Mouse (Mus musculus) CH12.LX (cell line): Measurements from ENCODE around the gene Otos. TPM values are rescaled to one million over a fixed set of nuclear protein-coding genes. Genes with fewer than 3 reads are reported as not detected.

Experiments
- DNase-seq: peaks from one replicate; pipeline ENCODE4 v3.0.0-alpha.2; 2013; ENCODE audit errors: extremely low read depth
- H3K27ac ChIP-seq: 2 replicates; pipeline ENCODE4 v1.5.1; 2012; ENCODE audit warnings: low read depth, mild to moderate bottlenecking, control low read depth, moderate library complexity; ENCODE audit not compliant: insufficient read depth
- H3K27me3 ChIP-seq: replicated peaks from 2 replicates; pipeline ENCODE3; 2012; ENCODE audit warnings: inconsistent platforms
- H3K36me3 ChIP-seq, 2 experiments: replicated peaks in 1 of 2; 2 replicates each; pipeline versions ENCODE3 to v1.6.1; 2012; ENCODE audit warnings: inconsistent platforms in 1 of 2, low read length in 1 of 2, mild to moderate bottlenecking in 1 of 2, mixed read lengths in 1 of 2, moderate library complexity in 1 of 2; ENCODE audit not compliant: control insufficient read depth in 1 of 2, insufficient read depth in 1 of 2
- H3K4me1 ChIP-seq, 2 experiments: 2 replicates each; pipeline ENCODE4 v1.6.1; 2012; ENCODE audit warnings: inconsistent platforms in 1 of 2, moderate library complexity in 1 of 2; ENCODE audit not compliant: insufficient read depth in 2 of 2, control insufficient read depth in 1 of 2
- H3K4me2 ChIP-seq: 2 replicates; pipeline ENCODE4 v1.6.1; 2012; ENCODE audit warnings: low read depth, mild to moderate bottlenecking, control low read depth; ENCODE audit not compliant: poor library complexity, insufficient read depth, severe bottlenecking
- H3K4me3 ChIP-seq, 3 experiments: fragments of 150-350 bp in 1 of 3; sonication (generic) in 1 of 3; replicated peaks in 1 of 3; 2 replicates each; pipeline versions ENCODE3 to v1.5.1; 2011 to 2012; ENCODE audit warnings: low read depth in 2 of 3, low read length in 2 of 3, mild to moderate bottlenecking in 2 of 3, moderate library complexity in 2 of 3, control low read depth in 1 of 3, improper control_type of control experiment in 1 of 3, inconsistent platforms in 1 of 3, mixed read lengths in 1 of 3; ENCODE audit not compliant: poor library complexity in 1 of 3
- H3K79me2 ChIP-seq: replicated peaks from 2 replicates; pipeline ENCODE4 v1.6.1; 2012; ENCODE audit warnings: mild to moderate bottlenecking, moderate library complexity; ENCODE audit not compliant: control insufficient read depth, poor library complexity, insufficient read depth, severe bottlenecking; ENCODE audit errors: extremely low read depth
- H3K9ac ChIP-seq: 2 replicates; pipeline ENCODE4 v1.6.1; 2012; ENCODE audit warnings: low read depth, mild to moderate bottlenecking, control low read depth, moderate library complexity; ENCODE audit not compliant: insufficient read depth
- H3K9me3 ChIP-seq: replicated peaks from 2 replicates; pipeline ENCODE3; 2012; ENCODE audit warnings: low read length, inconsistent platforms, mixed read lengths
- E2F4 ChIP-seq: IDR thresholded peaks from 2 replicates; pipeline ENCODE4 v1.6.1; 2011; ENCODE audit warnings: low read depth, low read length, improper control_type of control experiment; ENCODE audit not compliant: insufficient replicate concordance
- ETS1 ChIP-seq: conservative IDR thresholded peaks from 2 replicates; pipeline ENCODE4 v1.6.1; 2012; ENCODE audit warnings: low read depth, mild to moderate bottlenecking, inconsistent platforms, low read length, improper control_type of control experiment, moderate library complexity
- IRF4 ChIP-seq: IDR thresholded peaks from 2 replicates; pipeline ENCODE4 v1.6.1; 2014; ENCODE audit warnings: low read depth, mild to moderate bottlenecking, inconsistent platforms, low read length, improper control_type of control experiment
- JUND ChIP-seq: conservative IDR thresholded peaks from 2 replicates; pipeline ENCODE4 v1.6.1; 2011; ENCODE audit warnings: low read depth, low read length, improper control_type of control experiment
- MEF2A ChIP-seq: IDR thresholded peaks from 2 replicates; pipeline ENCODE4 v1.6.1; 2014; ENCODE audit warnings: low read depth, mild to moderate bottlenecking, inconsistent platforms, low read length, improper control_type of control experiment, borderline replicate concordance
- MXI1 ChIP-seq: IDR thresholded peaks from 2 replicates; pipeline ENCODE4 v1.6.1; 2011; ENCODE audit warnings: mild to moderate bottlenecking, low read depth, low read length, improper control_type of control experiment
- MYC ChIP-seq: IDR thresholded peaks from 2 replicates; pipeline ENCODE4 v1.6.1; 2011; ENCODE audit warnings: low read depth, mild to moderate bottlenecking, improper control_type of control experiment, low read length
- NELFE ChIP-seq: IDR thresholded peaks from 2 replicates; pipeline ENCODE4 v1.6.1; 2011; ENCODE audit warnings: low read depth, low read length, improper control_type of control experiment
- NRF1 ChIP-seq: IDR thresholded peaks from 2 replicates; pipeline ENCODE4 v1.6.1; 2014; ENCODE audit warnings: low read depth, mild to moderate bottlenecking, inconsistent platforms, low read length, improper control_type of control experiment, moderate library complexity
- PAX5 ChIP-seq: IDR thresholded peaks from 2 replicates; pipeline ENCODE4 v1.6.1; 2012; ENCODE audit warnings: low read length, inconsistent platforms, mixed read lengths
- POLR2A ChIP-seq: IDR thresholded peaks from 2 replicates; pipeline ENCODE4 v1.6.1; 2011; ENCODE audit warnings: low read depth, mild to moderate bottlenecking, improper control_type of control experiment, low read length
- POLR2AphosphoS2 ChIP-seq: IDR thresholded peaks from 2 replicates; pipeline ENCODE4 v1.6.1; 2011; ENCODE audit warnings: low read depth, low read length, improper control_type of control experiment
- RAD21 ChIP-seq: IDR thresholded peaks from 2 replicates; pipeline ENCODE4 v1.6.1; 2011; ENCODE audit warnings: low read depth, mild to moderate bottlenecking, low read length, improper control_type of control experiment, moderate library complexity
- SIN3A ChIP-seq: IDR thresholded peaks from 2 replicates; pipeline ENCODE4 v1.6.1; 2012; ENCODE audit warnings: low read length, improper control_type of control experiment, inconsistent platforms
- TBP ChIP-seq: conservative IDR thresholded peaks from 2 replicates; pipeline ENCODE4 v1.6.1; 2011; ENCODE audit warnings: low read depth, low read length, improper control_type of control experiment
- TCF12 ChIP-seq: IDR thresholded peaks from 2 replicates; pipeline ENCODE4 v1.6.1; 2014; ENCODE audit warnings: low read depth, mild to moderate bottlenecking, inconsistent platforms, low read length, improper control_type of control experiment
- USF1 ChIP-seq: IDR thresholded peaks from 2 replicates; pipeline ENCODE4 v1.6.1; 2014; ENCODE audit warnings: low read depth, mild to moderate bottlenecking, inconsistent platforms, low read length, improper control_type of control experiment
- USF2 ChIP-seq: conservative IDR thresholded peaks from 2 replicates; pipeline ENCODE4 v1.6.1; 2011; ENCODE audit warnings: low read depth, low read length, improper control_type of control experiment
- ZMIZ1 ChIP-seq: IDR thresholded peaks from 2 replicates; pipeline ENCODE4 v1.6.1; 2012; ENCODE audit warnings: low read depth, mild to moderate bottlenecking, inconsistent platforms, low read length, improper control_type of control experiment
- ZNF384 ChIP-seq: IDR thresholded peaks from 2 replicates; pipeline ENCODE4 v1.6.1; 2012; ENCODE audit warnings: low read depth, low read length, improper control_type of control experiment, inconsistent platforms
- dilution Hi-C: fragments of 300-500 bp; cut with MboI; formaldehyde crosslinking; loops from 2 replicates; pipeline ENCODE4 v1.14.3; 2020; ENCODE audit warnings: low sequenced_read_pairs; ENCODE audit not compliant: extremely low pct_unique_long_range_greater_than_20kb, extremely low pct_ligation_motif_present
- in situ Hi-C: fragments of 300-500 bp; cut with MboI; formaldehyde crosslinking; loops from 3 replicates; pipeline ENCODE4 v1.14.3; 2019; ENCODE audit warnings: low sequenced_read_pairs, low pct_ligation_motif_present, low pct_unique_long_range_greater_than_20kb, mixed read lengths
- polyA plus RNA-seq: library from polyadenylated mRNA; unstranded; fragments of >175 nt; gene quantifications from 2 replicates; pipeline ENCODE4 v1.2.1, GENCODE M21; 2012; ENCODE audit warnings: low read depth; ENCODE audit not compliant: insufficient read length
- total RNA-seq, 2 experiments: library from RNA; depleted of rRNA; stranded (reverse); fragments of 300-350 nt in 1 of 2; fragments of >200 nt in 1 of 2; gene quantifications; 2 replicates each; pipeline ENCODE4 v1.2.3; 2012 to 2014

Otos gene
- total and polyA plus RNA-seq, 3 experiments = 0.24 TPM; not detected in 2

DNA sequence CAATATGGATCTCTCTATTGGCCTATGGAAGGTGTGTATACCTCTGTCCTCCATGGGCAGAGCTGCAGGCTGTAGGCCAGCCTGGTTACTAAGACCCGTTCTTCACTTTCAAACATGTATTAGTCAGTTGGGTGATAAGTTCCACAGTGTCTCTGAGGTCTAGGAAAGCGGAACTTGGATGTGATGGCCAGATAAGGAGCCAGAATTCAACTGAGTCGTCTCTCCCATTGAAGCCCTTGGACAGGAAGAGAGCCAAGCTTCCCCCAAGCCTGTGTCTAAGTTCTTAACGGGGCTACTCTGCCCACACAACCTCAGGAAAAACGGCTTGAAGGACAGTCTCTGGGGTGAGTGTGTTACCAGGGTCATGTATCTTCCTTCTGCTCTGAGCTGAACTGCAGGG is 10.8 kb upstream of the Otos start:
- Histone ChIP-seq H3K9me3 (no peaks in the 10 kb centered on the region), H3K4me2 (no peak overlapping the region), H3K36me3 (no peaks in the 10 kb centered on the region), H3K27me3 (peaks cover 90% of the 10 kb centered on the region), H3K27ac (no peak overlapping the region), H3K79me2 (no peaks in the 10 kb centered on the region), H3K9ac (no peak overlapping the region), H3K4me3 (no peak overlapping the region), H3K4me1 (no peaks in the 10 kb centered on the region)
- no peak for DNase-seq
- in situ Hi-C loops = loop anchor here (10.0 kb wide), 1 partner anchor 175 kb away; the partner anchor contains the start of gene Gpc1
- dilution Hi-C loops = no loop called here
- TF ChIP-seq MEF2A (no peak), NELFE (no peak), ZMIZ1 (no peak), USF2 (no peak), ETS1 (no peak)

DNA sequence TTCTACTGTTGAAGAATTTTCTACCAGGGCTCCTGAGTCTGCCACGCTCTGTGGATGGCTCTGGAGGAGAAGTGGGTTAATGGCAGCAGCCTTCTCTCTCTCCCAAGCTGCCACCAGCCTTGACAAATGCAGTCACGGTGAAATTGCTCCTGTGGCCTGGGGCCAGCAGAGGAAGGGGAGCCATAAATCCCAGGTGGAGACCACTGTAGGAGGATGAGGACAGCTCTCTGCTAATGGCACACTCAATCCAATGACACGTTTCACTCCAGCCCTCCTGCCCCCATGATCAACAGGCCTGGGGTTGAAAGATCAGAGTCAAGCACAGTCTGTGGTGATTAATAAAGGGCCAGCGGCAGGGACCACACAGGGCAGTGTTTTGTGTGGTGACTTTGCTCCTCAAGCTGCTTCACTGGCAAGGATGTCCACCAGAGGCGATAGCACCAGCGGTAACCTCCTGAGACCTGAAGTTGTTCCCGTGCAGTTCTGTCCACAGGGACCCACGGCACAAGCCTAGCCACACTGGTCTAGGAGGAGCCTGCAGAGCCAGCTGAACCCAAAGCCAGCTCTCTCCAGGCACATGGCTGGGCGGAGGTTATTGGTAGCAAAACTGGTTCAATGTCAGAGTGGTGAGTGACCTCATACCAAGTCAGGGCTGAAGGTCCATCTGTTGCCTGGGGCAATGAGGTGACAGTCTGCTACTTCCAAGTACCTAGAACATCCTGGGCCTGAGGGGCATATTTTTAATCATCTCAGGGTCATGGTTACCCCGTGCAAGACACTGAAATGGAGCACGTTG is 8.6 kb upstream of the Otos start:
- Histone ChIP-seq H3K27ac (no peak overlapping the region), H3K79me2 (no peaks in the 10 kb centered on the region), H3K36me3 (no peaks in the 10 kb centered on the region), H3K4me2 (no peak overlapping the region), H3K9ac (no peak overlapping the region)
- no peak for TF ChIP-seq TBP
- TF ChIP-seq SIN3A = no peak
- no peak for TF ChIP-seq NELFE
- no peak for TF ChIP-seq ZNF384
- no peak for TF ChIP-seq POLR2A
- no peak for TF ChIP-seq POLR2AphosphoS2
- no peak for TF ChIP-seq TCF12
- no peak for TF ChIP-seq JUND
- no peak for TF ChIP-seq USF1
- no peak for TF ChIP-seq PAX5
- TF ChIP-seq IRF4 = no peak
- no peak for TF ChIP-seq MYC
- TF ChIP-seq E2F4 = no peak
- no peak for TF ChIP-seq USF2
- TF ChIP-seq RAD21 = no peak
- TF ChIP-seq NRF1 = no peak
- no peak for TF ChIP-seq MXI1
- TF ChIP-seq, all 38 proteins: peak for 0
- Histone ChIP-seq H3K9me3 (no peaks in the 10 kb centered on the region), H3K4me3 (no peak overlapping the region), H3K4me1 (no peaks in the 10 kb centered on the region), H3K27me3 (peaks cover 97% of the 10 kb centered on the region)
- dilution Hi-C loops (no loop called here), in situ Hi-C loops (loop anchor here (10.0 kb wide), 1 partner anchor 178 kb away; the partner anchor contains the start of gene Gpc1)
- no peak for DNase-seq
